Mouse (Mus musculus) lung, postnatal 0 days (tissue): ENCODE measurements around the gene Arfgef2. TPM values are rescaled to one million over a fixed set of nuclear protein-coding genes. Genes with fewer than 3 reads are reported as not detected.

Experiments used
- ATAC-seq: fragments of 200-750 bp; cut with Nextera tagmentation; 2 replicates; pipeline ENCODE4 v1.8.0; 2017; ENCODE audit warnings: moderate library complexity
- DNase-seq: peaks from one replicate; pipeline ENCODE4 v3.0.0-alpha.2; 2016; ENCODE audit warnings: low spot score
- H3K27ac ChIP-seq: fragments of 300-500 bp; sonication (generic); 2 replicates; pipeline ENCODE4 v1.5.1; 2014; ENCODE audit warnings: antibody characterized with exemption, mild to moderate bottlenecking, low read length, mixed read lengths
- H3K27me3 ChIP-seq: fragments of 300-500 bp; sonication (generic); replicated peaks from 2 replicates; pipeline ENCODE4 v1.6.1; 2014; ENCODE audit warnings: low read length, mixed read lengths; ENCODE audit not compliant: insufficient read depth
- H3K36me3 ChIP-seq: fragments of 300-500 bp; sonication (generic); 2 replicates; pipeline ENCODE4 v1.6.1; 2014; ENCODE audit warnings: low read length, mixed read lengths; ENCODE audit not compliant: insufficient read depth
- H3K4me1 ChIP-seq: fragments of 300-500 bp; sonication (generic); 2 replicates; pipeline ENCODE4 v1.6.1; 2014; ENCODE audit warnings: antibody characterized with exemption, low read depth, low read length, mixed read lengths; ENCODE audit not compliant: insufficient read depth
- H3K4me2 ChIP-seq: fragments of 300-500 bp; sonication (generic); replicated peaks from 2 replicates; pipeline ENCODE4 v1.6.1; 2014; ENCODE audit warnings: low read depth, mild to moderate bottlenecking, low read length, moderate library complexity, mixed read lengths
- H3K4me3 ChIP-seq: fragments of 300-500 bp; sonication (generic); 2 replicates; pipeline ENCODE4 v1.5.1; 2014; ENCODE audit warnings: low read depth, low read length
- H3K9ac ChIP-seq: fragments of 300-500 bp; sonication (generic); replicated peaks from 2 replicates; pipeline ENCODE4 v1.6.1; 2014; ENCODE audit warnings: low read depth, mild to moderate bottlenecking
- H3K9me3 ChIP-seq: fragments of 300-500 bp; sonication (generic); 2 replicates; pipeline ENCODE4 v1.6.1; 2016; ENCODE audit warnings: low read length, mixed read lengths
- CTCF ChIP-seq: IDR thresholded peaks from 2 replicates; pipeline ENCODE4 v1.5.1; 2016; ENCODE audit warnings: antibody characterized with exemption, mild to moderate bottlenecking
- EP300 ChIP-seq: IDR thresholded peaks from 2 replicates; pipeline ENCODE4 v1.6.1; 2016; ENCODE audit warnings: antibody characterized with exemption, mild to moderate bottlenecking, control low read depth
- WGBS: fragments of 180-500 bp; shearing (Covaris S2); extraction: QIAGEN DNeasy Blood & Tissue Kit; methylation state at CpG from one replicate; pipeline ENCODE4 v1.1.7; 2014; 5-methylcytosine and 5-hydroxymethylcytosine counted together
- polyA plus RNA-seq: library from polyadenylated mRNA; unstranded; fragments of >200 nt; fragmentation: Nextera tagmentation; extraction: Ambion mirVana; gene quantifications from 2 replicates; pipeline ENCODE4 v1.2.1, GENCODE M21; 2015

Gene Arfgef2
- polyA plus RNA-seq, 1 experiment from 2014 or later = 6.2 TPM

GRCm38 (mm10) chr2:166899746-166900145, 94.4 kb downstream of the Arfgef2 start:
- Histone ChIP-seq H3K27me3 (no peaks in the 10 kb centered on the region), H3K4me3 (no peak overlapping the region), H3K9ac (no peak overlapping the region), H3K27ac (no peak overlapping the region), H3K36me3 (no peaks in the 10 kb centered on the region), H3K4me1 (no peaks in the 10 kb centered on the region), H3K4me2 (no peak overlapping the region), H3K9me3 (no peaks in the 10 kb centered on the region)
- ATAC-seq = no peak
- WGBS = 69% methylated on average over 3 of the region's 3 CpGs
- TF ChIP-seq CTCF = no peak
- TF ChIP-seq EP300 = no peak
- DNase-seq = no peak

GRCm38 (mm10) chr2:166900792-166901505, 95.6 kb downstream of the Arfgef2 start:
- H3K36me3 ChIP-seq = no peaks in the 10 kb centered on the region
- H3K4me2 ChIP-seq = no peak overlapping the region
- ATAC-seq (no peak), DNase-seq (no peak)
- H3K4me3 ChIP-seq = no peak overlapping the region
- H3K9ac ChIP-seq = no peak overlapping the region
- no peak overlapping the region for H3K27ac ChIP-seq
- TF ChIP-seq EP300 (no peak), CTCF (0 out of 2 replicates have a peak, but pooled peaks have one; percentile 7)
- WGBS = 82% methylated on average over 8 of the region's 8 CpGs
- H3K4me1 ChIP-seq = no peaks in the 10 kb centered on the region
- H3K9me3 ChIP-seq = no peaks in the 10 kb centered on the region
- no peaks in the 10 kb centered on the region for H3K27me3 ChIP-seq

GRCm38 (mm10) chr2:166903719-166904282, 98.4 kb downstream of the Arfgef2 start:
- DNase-seq = no peak
- no peak overlapping the region for H3K27ac ChIP-seq
- H3K27me3 ChIP-seq = no peaks in the 10 kb centered on the region

GRCm38 (mm10) chr2:166905711-166906522, 100.5 kb downstream of the Arfgef2 start, which contains the start of gene Cse1l:
Gene Cse1l, plus strand, starts transcription at chr2:166906040.
- Histone ChIP-seq H3K4me3 (peak within 1 kb of the TSS; percentile 77), H3K4me2 (peak within 1 kb of the TSS; percentile 84), H3K27me3 (no peaks in the 10 kb centered on the region), H3K27ac (peak within 1 kb of the TSS; percentile 93), H3K9ac (peak within 1 kb of the TSS; percentile 81), H3K9me3 (no peaks in the 10 kb centered on the region), H3K36me3 (no peaks in the 10 kb centered on the region), H3K4me1 (peaks cover 5% of the 10 kb centered on the region; the same call in 1 of the 2 replicates)
- peak; percentile 99 for DNase-seq
- ATAC-seq = peak; percentile 97
- WGBS = under 1% methylated on average over 69 of the region's 80 CpGs
- no peak for TF ChIP-seq EP300
- TF ChIP-seq CTCF = peak; percentile 34; the same call in 1 of the 2 replicates

More at GRCm38 (mm10) chr2:166903719-166904282, 98.4 kb downstream of the Arfgef2 start:
- ATAC-seq = no peak
- H3K4me1 ChIP-seq = peaks cover 5% of the 10 kb centered on the region; the same call in 1 of the 2 replicates
- TF ChIP-seq CTCF = peak; percentile 34; the same call in 1 of the 2 replicates
- TF ChIP-seq EP300 = no peak
- WGBS = 88% methylated on average over 6 of the region's 6 CpGs
- no peak overlapping the region for H3K4me2 ChIP-seq
- no peak overlapping the region for H3K9ac ChIP-seq
- no peaks in the 10 kb centered on the region for H3K9me3 ChIP-seq
- no peaks in the 10 kb centered on the region for H3K36me3 ChIP-seq
- H3K4me3 ChIP-seq = no peak overlapping the region

- no peak for TF ChIP-seq EP300
- TF ChIP-seq CTCF = no peak
- DNase-seq (peak; percentile 59), ATAC-seq (peak; percentile 13)
- Histone ChIP-seq H3K4me1 (peaks cover 5% of the 10 kb centered on the region; the same call in 1 of the 2 replicates), H3K36me3 (no peaks in the 10 kb centered on the region), H3K27ac (peak overlapping the region; percentile 93), H3K4me3 (peak overlapping the region; percentile 77), H3K27me3 (no peaks in the 10 kb centered on the region), H3K4me2 (peak overlapping the region; percentile 84), H3K9ac (peak overlapping the region; percentile 81), H3K9me3 (no peaks in the 10 kb centered on the region)
- WGBS = under 1% methylated on average over 28 of the region's 28 CpGs
Measured at GRCm38 (mm10) chr2:166906523-166907182, 101.3 kb downstream of the Arfgef2 start.
